Mouse (Mus musculus) embryo, embryonic 11.5 days (tissue): ENCODE measurements around the gene Col1a1.
"Not testable (repeated sequence)": the region's sequence is repeated elsewhere in the genome, so short reads cannot be mapped to it uniquely, and the experiment has no call there.

Experiments
- DNase-seq: peaks from one replicate; pipeline ENCODE4 v3.0.0-alpha.2; 2012; ENCODE audit warnings: low read depth, low spot score

Col1a1 gene

GRCm38 (mm10) chr11:94937787-94938186, 1.8 kb downstream of the Col1a1 start:
- no peak for DNase-seq

- no peak for DNase-seq
These were observed 2.3 kb downstream of the Col1a1 start for GRCm38 (mm10) chr11:94938296-94938695.

- DNase-seq: no peak
These were observed 3.3 kb downstream of the Col1a1 start for GRCm38 (mm10) chr11:94939280-94939679.

GRCm38 (mm10) chr11:94941121-94941520, 5.1 kb downstream of the Col1a1 start:
- no peak for DNase-seq

- DNase-seq: no peak
These were observed 5.8 kb downstream of the Col1a1 start for GRCm38 (mm10) chr11:94941776-94942175.

GRCm38 (mm10) chr11:94942282-94943023, 6.4 kb downstream of the Col1a1 start:
- no peak for DNase-seq

GRCm38 (mm10) chr11:94943054-94943453, 7.0 kb downstream of the Col1a1 start:
- no peak for DNase-seq

GRCm38 (mm10) chr11:94944295-94944694, 8.3 kb downstream of the Col1a1 start:
- DNase-seq: no peak

GRCm38 (mm10) chr11:94945236-94945635, 9.2 kb downstream of the Col1a1 start:
- no peak for DNase-seq

- no peak for DNase-seq
These were observed 16.1 kb downstream of the Col1a1 start for GRCm38 (mm10) chr11:94952169-94952568.

GRCm38 (mm10) chr11:94955103-94955502, 19.1 kb downstream of the Col1a1 start:
- DNase-seq: no peak

- no peak for DNase-seq
These were observed 21.7 kb downstream of the Col1a1 start for GRCm38 (mm10) chr11:94957693-94958064.

GRCm38 (mm10) chr11:94958065-94958858, 22.2 kb downstream of the Col1a1 start:
- no peak for DNase-seq

- no peak for DNase-seq
These were observed 26.6 kb downstream of the Col1a1 start for GRCm38 (mm10) chr11:94962534-94963101.

- DNase-seq: no peak
These were observed 31.4 kb downstream of the Col1a1 start, which contains the start of gene Hils1 for GRCm38 (mm10) chr11:94967419-94967818. Hils1 (plus strand) TSS chr11:94967593.

- DNase-seq: no peak
These were observed 32.2 kb downstream of the Col1a1 start for GRCm38 (mm10) chr11:94968187-94968586.

- not testable (repeated sequence) for DNase-seq
These were observed 33.7 kb downstream of the Col1a1 start for GRCm38 (mm10) chr11:94969709-94970108.

GRCm38 (mm10) chr11:94970210-94970943, 34.4 kb downstream of the Col1a1 start:
- peak; percentile 74 for DNase-seq

- no peak for DNase-seq
These were observed 36.0 kb downstream of the Col1a1 start for GRCm38 (mm10) chr11:94971895-94972615.

GRCm38 (mm10) chr11:94972887-94973286, 36.9 kb downstream of the Col1a1 start:
- DNase-seq: no peak

GRCm38 (mm10) chr11:94973313-94973712, 37.3 kb downstream of the Col1a1 start:
- no peak for DNase-seq
